Mouse (Mus musculus): ENCODE measurements around the gene Lgals7. TPM values are rescaled to one million over a fixed set of nuclear protein-coding genes. Genes with fewer than 3 reads are reported as not detected.
A peak's percentile ranks its signal among the peaks of the same experiment; 100 is the strongest.

Gene Lgals7
- polyA plus RNA-seq, 1 experiment from 2014 or later: 2.7 TPM

GRCm38 (mm10) chr7:28819571-28819970 is 44.1 kb upstream of the Lgals7 start:
- H3K27ac ChIP-seq (ENCODE audit: low read depth, low read length): peak overlapping the region; percentile 66
- 74% methylated on average over 4 of the region's 4 CpGs for WGBS

DNA sequence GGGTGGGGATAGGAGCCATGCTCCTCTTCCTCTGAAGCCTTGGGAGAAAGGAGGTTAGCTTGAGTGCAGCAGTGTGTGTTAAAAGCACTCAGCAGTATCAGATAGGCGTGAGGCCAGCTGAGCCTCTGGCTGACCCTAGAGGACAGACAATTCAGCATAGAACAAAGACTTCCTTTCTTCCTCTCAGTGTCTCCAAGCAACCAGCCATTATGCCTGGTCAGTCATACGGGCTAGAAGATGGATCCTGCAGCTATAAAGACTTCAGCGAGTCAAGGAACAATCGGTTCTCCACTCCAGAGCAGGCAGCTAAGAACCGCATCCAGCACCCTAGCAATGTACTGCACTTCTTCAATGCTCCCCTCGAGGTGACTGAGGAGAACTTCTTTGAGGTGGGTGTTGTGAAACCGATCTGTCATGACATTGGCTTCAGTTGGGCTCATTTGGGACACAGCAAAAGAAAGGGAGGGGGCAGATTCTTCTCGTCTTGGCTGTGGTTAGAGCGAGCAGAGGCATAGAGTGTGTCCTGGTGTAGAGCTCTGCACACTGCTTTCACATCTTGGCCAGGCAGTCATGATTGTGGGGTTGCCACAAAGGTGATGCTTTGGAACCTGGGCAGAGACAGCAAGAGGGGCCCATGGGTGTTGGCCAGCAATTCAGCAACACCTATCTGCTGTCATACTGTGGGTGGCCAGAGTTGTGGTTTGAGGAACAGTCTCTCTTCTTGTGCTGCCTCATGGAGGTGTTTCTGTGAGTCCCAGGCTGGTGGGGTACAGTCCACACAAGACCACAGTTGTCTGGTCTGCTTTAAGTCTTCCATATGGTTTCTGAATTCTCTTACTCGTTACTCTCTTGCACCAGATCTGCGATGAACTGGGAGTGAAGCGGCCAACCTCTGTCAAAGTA is 43.0 kb upstream of the Lgals7 start:
- Histone ChIP-seq H3K36me3 (ENCODE audit: control insufficient read depth, insufficient read depth, low read length) (peaks cover 40% of the 10 kb centered on the region), H3K4me3 (ENCODE audit: low read depth, low read length) (no peak overlapping the region), H3K9ac (ENCODE audit: low read depth, low read length) (no peak overlapping the region), H3K4me1 (replicated peaks; ENCODE audit: control insufficient read depth, insufficient read depth, low read length) (peaks cover 21% of the 10 kb centered on the region), H3K4me2 (replicated peaks; ENCODE audit: low read depth, low read length) (no peak overlapping the region), H3K9me3 (ENCODE audit: control insufficient read depth, low read length) (no peaks in the 10 kb centered on the region), H3K27ac (ENCODE audit: low read depth, low read length) (peak overlapping the region; percentile 66), H3K27me3 (ENCODE audit: control insufficient read depth, insufficient read depth, low read length) (no peaks in the 10 kb centered on the region)
- WGBS: 42% methylated on average over 12 of the region's 12 CpGs
- peak; percentile 72 for DNase-seq (ENCODE audit: low spot score)
- peak; percentile 76 for ATAC-seq (ENCODE audit: low FRiP score)

More at GRCm38 (mm10) chr7:28819571-28819970, 44.1 kb upstream of the Lgals7 start:
- Histone ChIP-seq H3K4me1 (replicated peaks; ENCODE audit: control insufficient read depth, insufficient read depth, low read length) (peaks cover 21% of the 10 kb centered on the region), H3K36me3 (ENCODE audit: control insufficient read depth, insufficient read depth, low read length) (peaks cover 49% of the 10 kb centered on the region), H3K4me3 (ENCODE audit: low read depth, low read length) (no peak overlapping the region), H3K9ac (ENCODE audit: low read depth, low read length) (0 out of 2 replicates have a peak overlapping the region, but pooled peaks have one; percentile 2), H3K4me2 (replicated peaks; ENCODE audit: low read depth, low read length) (0 out of 2 replicates have a peak overlapping the region, but pooled peaks have one; percentile 4), H3K9me3 (ENCODE audit: control insufficient read depth, low read length) (no peaks in the 10 kb centered on the region), H3K27me3 (ENCODE audit: control insufficient read depth, insufficient read depth, low read length) (no peaks in the 10 kb centered on the region)
- no peak for ATAC-seq (ENCODE audit: low FRiP score)
- no peak for DNase-seq (ENCODE audit: low spot score)

DNA sequence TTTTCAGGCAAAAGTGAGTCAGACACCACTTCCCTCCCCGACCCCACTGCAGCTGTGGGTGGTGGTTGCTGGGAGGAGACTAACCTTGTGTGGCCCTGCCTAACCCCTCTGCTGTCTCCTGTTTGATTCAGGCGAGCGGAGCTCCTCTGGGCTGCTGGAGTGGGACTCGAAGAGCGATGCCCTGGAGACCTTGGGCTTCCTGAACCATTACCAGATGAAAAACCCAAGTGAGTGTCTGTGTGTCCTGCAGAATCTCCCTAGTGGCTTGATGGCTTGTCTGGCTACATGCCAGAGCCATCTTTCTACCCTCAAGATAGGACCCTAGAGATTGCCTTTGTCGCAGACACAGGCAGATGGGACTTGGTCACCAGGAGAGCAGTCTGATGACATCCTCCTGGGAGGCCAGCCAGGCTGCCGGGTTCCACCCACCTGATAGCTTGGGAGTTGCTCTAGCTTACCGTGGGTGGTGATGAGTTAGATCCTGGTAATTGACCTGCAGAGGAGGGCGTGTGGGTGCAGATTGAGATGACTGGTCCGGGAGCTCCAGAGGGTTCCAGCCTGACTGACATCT is 42.3 kb upstream of the Lgals7 start:
- 71% methylated on average over 10 of the region's 10 CpGs for WGBS
- Histone ChIP-seq H3K4me1 (replicated peaks; ENCODE audit: control insufficient read depth, insufficient read depth, low read length) (peaks cover 18% of the 10 kb centered on the region), H3K27ac (ENCODE audit: low read depth, low read length) (peak overlapping the region; percentile 66), H3K4me3 (ENCODE audit: low read depth, low read length) (no peak overlapping the region), H3K27me3 (ENCODE audit: control insufficient read depth, insufficient read depth, low read length) (no peaks in the 10 kb centered on the region), H3K4me2 (replicated peaks; ENCODE audit: low read depth, low read length) (no peak overlapping the region), H3K9me3 (ENCODE audit: control insufficient read depth, low read length) (no peaks in the 10 kb centered on the region), H3K9ac (ENCODE audit: low read depth, low read length) (no peak overlapping the region), H3K36me3 (ENCODE audit: control insufficient read depth, insufficient read depth, low read length) (peaks cover 35% of the 10 kb centered on the region)
- no peak for ATAC-seq (ENCODE audit: low FRiP score)
- DNase-seq (ENCODE audit: low spot score): no peak

- 0 out of 2 replicates have a peak overlapping the region, but pooled peaks have one; percentile 6 for H3K27ac ChIP-seq (ENCODE audit: low read depth, low read length)
- H3K27me3 ChIP-seq (ENCODE audit: control insufficient read depth, insufficient read depth, low read length): no peaks in the 10 kb centered on the region
- no peaks in the 10 kb centered on the region for H3K9me3 ChIP-seq (ENCODE audit: control insufficient read depth, low read length)
- H3K4me2 ChIP-seq (replicated peaks; ENCODE audit: low read depth, low read length): no peak overlapping the region
- no peak for ATAC-seq (ENCODE audit: low FRiP score)
- H3K9ac ChIP-seq (ENCODE audit: low read depth, low read length): no peak overlapping the region
- 68% methylated on average over 1 of the region's 1 CpGs for WGBS
- no peak overlapping the region for H3K4me3 ChIP-seq (ENCODE audit: low read depth, low read length)
- H3K36me3 ChIP-seq (ENCODE audit: control insufficient read depth, insufficient read depth, low read length): peaks cover 27% of the 10 kb centered on the region
- peaks cover 16% of the 10 kb centered on the region for H3K4me1 ChIP-seq (replicated peaks; ENCODE audit: control insufficient read depth, insufficient read depth, low read length)
- no peak for DNase-seq (ENCODE audit: low spot score)
Measured at GRCm38 (mm10) chr7:28822556-28822955, 41.1 kb upstream of the Lgals7 start.

- Histone ChIP-seq H3K9ac (ENCODE audit: low read depth, low read length) (no peak overlapping the region), H3K27ac (ENCODE audit: low read depth, low read length) (peak overlapping the region; percentile 6; the same call in 1 of the 2 replicates), H3K4me2 (replicated peaks; ENCODE audit: low read depth, low read length) (no peak overlapping the region), H3K4me3 (ENCODE audit: low read depth, low read length) (no peak overlapping the region), H3K27me3 (ENCODE audit: control insufficient read depth, insufficient read depth, low read length) (no peaks in the 10 kb centered on the region), H3K36me3 (ENCODE audit: control insufficient read depth, insufficient read depth, low read length) (peaks cover 24% of the 10 kb centered on the region), H3K4me1 (replicated peaks; ENCODE audit: control insufficient read depth, insufficient read depth, low read length) (peaks cover 15% of the 10 kb centered on the region), H3K9me3 (ENCODE audit: control insufficient read depth, low read length) (no peaks in the 10 kb centered on the region)
- ATAC-seq (ENCODE audit: low FRiP score): no peak
- DNase-seq (ENCODE audit: low spot score): no peak
- 58% methylated on average over 10 of the region's 10 CpGs for WGBS
Measured at GRCm38 (mm10) chr7:28822993-28823903, 40.4 kb upstream of the Lgals7 start.

DNA sequence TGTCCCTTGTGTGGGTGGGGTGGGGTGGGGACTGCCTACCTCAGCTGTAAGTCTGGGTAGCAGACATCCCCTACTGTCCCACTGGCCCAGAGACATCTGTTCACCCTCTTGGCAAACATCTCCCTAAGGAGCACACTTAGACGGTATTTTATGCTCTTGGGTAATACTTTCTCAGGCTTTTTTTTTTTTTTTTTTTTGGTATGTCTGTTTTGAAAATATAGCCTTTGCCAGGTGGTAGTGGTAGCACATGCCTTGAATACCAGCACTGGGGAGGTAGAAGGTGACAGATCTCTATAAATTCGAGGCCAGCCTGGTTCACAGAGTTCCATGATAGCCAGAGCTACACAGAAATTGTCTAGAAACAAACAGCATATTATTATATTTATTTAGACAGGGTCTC is 39.7 kb upstream of the Lgals7 start:
- DNase-seq (ENCODE audit: low spot score): no peak
- H3K36me3 ChIP-seq (ENCODE audit: control insufficient read depth, insufficient read depth, low read length): peaks cover 20% of the 10 kb centered on the region
- H3K4me1 ChIP-seq (replicated peaks; ENCODE audit: control insufficient read depth, insufficient read depth, low read length): peaks cover 9% of the 10 kb centered on the region; the same call in 1 of the 2 replicates
- H3K9ac ChIP-seq (ENCODE audit: low read depth, low read length): no peak overlapping the region
- H3K4me3 ChIP-seq (ENCODE audit: low read depth, low read length): no peak overlapping the region
- H3K4me2 ChIP-seq (replicated peaks; ENCODE audit: low read depth, low read length): no peak overlapping the region
- no peaks in the 10 kb centered on the region for H3K9me3 ChIP-seq (ENCODE audit: control insufficient read depth, low read length)
- H3K27ac ChIP-seq (ENCODE audit: low read depth, low read length): peak overlapping the region; percentile 32; the same call in 1 of the 2 replicates
- 69% methylated on average over 2 of the region's 2 CpGs for WGBS
- no peak for ATAC-seq (ENCODE audit: low FRiP score)
- no peaks in the 10 kb centered on the region for H3K27me3 ChIP-seq (ENCODE audit: control insufficient read depth, insufficient read depth, low read length)

DNA sequence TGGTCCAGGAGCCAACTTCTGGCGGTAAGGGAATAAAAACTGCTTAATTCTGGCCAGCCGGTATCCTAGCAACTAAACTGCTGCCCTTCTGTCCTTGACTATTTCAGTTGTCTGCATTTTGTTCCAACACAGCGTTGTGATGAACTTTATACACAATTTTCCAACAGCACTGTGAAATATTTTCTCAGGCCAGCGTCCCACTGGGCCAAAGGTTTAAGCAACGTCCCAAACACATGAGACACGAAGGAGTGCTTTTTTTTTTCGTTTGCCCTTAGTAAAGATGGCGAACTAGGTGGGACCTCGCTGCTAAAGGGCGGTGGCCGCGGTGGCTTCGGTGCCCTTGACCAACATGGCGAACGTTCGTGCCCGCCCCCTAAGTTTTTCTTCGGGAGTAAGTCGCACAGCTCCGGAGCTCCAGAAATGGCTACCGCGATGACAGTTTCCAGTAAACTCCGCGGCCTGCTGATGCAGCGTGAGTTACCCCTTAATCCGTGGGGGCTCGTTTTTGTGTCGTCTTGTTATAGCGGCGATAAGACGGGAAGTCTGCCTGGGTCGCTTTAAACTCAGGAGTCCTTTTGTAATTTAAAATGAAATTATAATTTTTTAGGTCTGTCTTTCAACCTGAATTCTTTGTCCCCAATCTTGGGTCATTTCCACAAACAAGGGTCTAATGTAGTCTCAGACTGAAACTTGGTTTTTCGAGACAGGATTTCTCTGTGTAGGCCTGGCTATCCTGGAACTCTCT is 38.5 kb upstream of the Lgals7 start, which contains the start of gene Ech1:
Gene Ech1 (plus strand): TSS at position 277 of the 745 bp plus-strand sequence.
- peak within 1 kb of the TSS; percentile 40 for H3K4me3 ChIP-seq (ENCODE audit: low read depth, low read length)
- no peaks in the 10 kb centered on the region for H3K9me3 ChIP-seq (ENCODE audit: control insufficient read depth, low read length)
- H3K27me3 ChIP-seq (ENCODE audit: control insufficient read depth, insufficient read depth, low read length): no peaks in the 10 kb centered on the region
- ATAC-seq (ENCODE audit: low FRiP score) (peak; percentile 70), DNase-seq (ENCODE audit: low spot score) (peak; percentile 93)
- H3K4me1 ChIP-seq (replicated peaks; ENCODE audit: control insufficient read depth, insufficient read depth, low read length): 0 out of 2 replicates have a peak, but pooled peaks cover 1% of the 10 kb centered on the region
- 3% methylated on average over 33 of the region's 33 CpGs for WGBS
- H3K36me3 ChIP-seq (ENCODE audit: control insufficient read depth, insufficient read depth, low read length): peaks cover 14% of the 10 kb centered on the region
- H3K27ac ChIP-seq (ENCODE audit: low read depth, low read length): peak within 1 kb of the TSS; percentile 32
- H3K9ac ChIP-seq (ENCODE audit: low read depth, low read length): peak within 1 kb of the TSS; percentile 62
- peak within 1 kb of the TSS; percentile 39 for H3K4me2 ChIP-seq (replicated peaks; ENCODE audit: low read depth, low read length)

All from hindbrain, embryonic 11.5 days (tissue).